Mouse (Mus musculus): Measurements from ENCODE around the gene Ttll8.
A peak's percentile ranks its signal among the peaks of the same experiment; 100 is the strongest.

- TF ChIP-seq CTCF (conservative IDR thresholded peaks at IDR 0.05; ENCODE audit: insufficient read depth, insufficient read length, low read depth, low read length): peak; percentile 30
- TF ChIP-seq POLR2A (IDR thresholded peaks at IDR 0.05; ENCODE audit: low read depth, low read length): peak; percentile 42
These were observed 63.2 kb downstream of the Ttll8 start for GRCm38 (mm10) chr15:88890751-88891675.

All from kidney, adult 2 months (tissue).